Mouse (Mus musculus) intestine, postnatal 0 days (tissue): Measurements from ENCODE around the gene Vangl1. TPM values are rescaled to one million over a fixed set of nuclear protein-coding genes. Genes with fewer than 3 reads are reported as not detected.
A peak's percentile ranks its signal among the peaks of the same experiment; 100 is the strongest.

ENCODE experiments used
- ATAC-seq: fragments of 200-750 bp; cut with Nextera tagmentation; 2 replicates; pipeline ENCODE4 v1.8.0; 2017; ENCODE audit warnings: mild to moderate bottlenecking, moderate TSS enrichment, moderate library complexity
- H3K27ac ChIP-seq: fragments of 300-500 bp; sonication (generic); 2 replicates; pipeline ENCODE4 v1.5.1; 2014; ENCODE audit warnings: mild to moderate bottlenecking, low read depth, low read length, moderate library complexity
- H3K27me3 ChIP-seq: fragments of 300-500 bp; sonication (generic); replicated peaks from 2 replicates; pipeline ENCODE4 v1.6.1; 2014; ENCODE audit warnings: low read length, mixed read lengths; ENCODE audit not compliant: control insufficient read depth, insufficient read depth
- H3K36me3 ChIP-seq: fragments of 300-500 bp; sonication (generic); 2 replicates; pipeline ENCODE4 v1.6.1; 2014; ENCODE audit warnings: mild to moderate bottlenecking, moderate library complexity; ENCODE audit not compliant: control insufficient read depth, insufficient read depth
- H3K4me1 ChIP-seq: fragments of 300-500 bp; sonication (generic); replicated peaks from 2 replicates; pipeline ENCODE4 v1.6.1; 2014; ENCODE audit warnings: antibody characterized with exemption, low read length, mixed read lengths; ENCODE audit not compliant: control insufficient read depth, insufficient read depth
- H3K4me2 ChIP-seq: fragments of 300-500 bp; sonication (generic); replicated peaks from 2 replicates; pipeline ENCODE4 v1.6.1; 2014; ENCODE audit warnings: low read depth, mild to moderate bottlenecking, moderate library complexity
- H3K4me3 ChIP-seq: fragments of 300-500 bp; sonication (generic); 2 replicates; pipeline ENCODE4 v1.5.1; 2014; ENCODE audit warnings: low read depth, low read length
- H3K9ac ChIP-seq: fragments of 300-500 bp; sonication (generic); 2 replicates; pipeline ENCODE4 v1.6.1; 2014; ENCODE audit warnings: mild to moderate bottlenecking, low read depth, low read length
- H3K9me3 ChIP-seq: fragments of 300-500 bp; sonication (generic); 2 replicates; pipeline ENCODE4 v1.6.1; 2016; ENCODE audit warnings: mixed run types; ENCODE audit not compliant: control insufficient read depth
- CTCF ChIP-seq: sonication (generic); IDR thresholded peaks from 2 replicates; pipeline ENCODE4 v1.5.1; 2016; ENCODE audit warnings: low read depth, mild to moderate bottlenecking, control low read depth, antibody characterized with exemption, moderate library complexity
- WGBS: fragments of 180-500 bp; shearing (Covaris S2); extraction: QIAGEN DNeasy Blood & Tissue Kit; methylation state at CpG from one replicate; pipeline ENCODE4 v1.1.7; 2014; 5-methylcytosine and 5-hydroxymethylcytosine counted together
- polyA plus RNA-seq: library from polyadenylated mRNA; unstranded; fragments of >200 nt; fragmentation: Nextera tagmentation; extraction: Ambion mirVana; gene quantifications from 2 replicates; pipeline ENCODE4 v1.2.1, GENCODE M21; 2015

The Vangl1 gene
- polyA plus RNA-seq, 1 experiment from 2014 or later: 7.2 TPM

GRCm38 (mm10) chr3:102242854-102243253, 38.4 kb upstream of the Vangl1 start:
- no peaks in the 10 kb centered on the region for H3K36me3 ChIP-seq
- H3K9ac ChIP-seq: no peak overlapping the region
- no peaks in the 10 kb centered on the region for H3K27me3 ChIP-seq
- peak; percentile 73 for TF ChIP-seq CTCF
- WGBS: 49% methylated on average over 5 of the region's 5 CpGs
- no peaks in the 10 kb centered on the region for H3K4me1 ChIP-seq
- ATAC-seq: no peak; the same call in 1 of the 2 replicates
- no peak overlapping the region for H3K4me2 ChIP-seq
- H3K4me3 ChIP-seq: no peak overlapping the region
- H3K27ac ChIP-seq: no peak overlapping the region
- 0 out of 2 replicates have a peak, but pooled peaks cover 4% of the 10 kb centered on the region for H3K9me3 ChIP-seq

DNA sequence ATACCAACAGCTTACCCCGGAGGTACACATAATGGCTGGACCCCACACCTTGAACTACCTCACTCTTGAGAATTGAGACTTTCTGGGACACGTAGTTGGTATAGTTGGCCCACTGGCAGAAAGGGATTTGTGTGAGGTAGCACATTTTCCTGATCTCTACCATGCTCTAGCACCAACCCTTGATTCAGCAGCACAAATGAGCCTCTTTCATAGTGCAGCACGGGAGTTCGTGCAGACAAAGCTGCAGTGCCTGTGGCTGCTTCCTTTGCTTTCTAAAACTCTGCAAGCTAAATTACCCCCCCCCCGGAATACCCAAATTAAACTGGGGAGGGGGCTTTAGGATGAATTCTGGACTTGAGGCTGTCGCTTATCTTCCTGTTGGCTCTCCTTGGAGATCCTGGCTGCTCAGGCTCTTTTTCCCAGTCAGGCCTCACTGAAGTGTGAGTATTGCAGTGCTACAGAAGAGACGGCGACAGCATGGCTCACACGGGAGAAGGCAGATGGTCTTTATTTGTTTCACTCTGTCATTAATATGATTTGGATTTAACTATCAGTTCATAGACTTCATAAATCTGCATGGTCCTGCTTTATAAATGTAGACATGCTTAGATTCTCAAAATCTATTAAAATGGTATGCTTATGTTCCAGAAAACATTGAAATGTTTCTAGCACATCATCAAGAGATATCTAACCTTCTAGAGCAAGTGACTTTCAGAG, 27.1 kb upstream of the Vangl1 start:
- WGBS: 87% methylated on average over 9 of the region's 9 CpGs
- ATAC-seq: no peak
- H3K9ac ChIP-seq: no peak overlapping the region
- 0 out of 2 replicates have a peak, but pooled peaks cover 4% of the 10 kb centered on the region for H3K9me3 ChIP-seq
- no peak for TF ChIP-seq CTCF
- H3K27ac ChIP-seq: no peak overlapping the region
- no peak overlapping the region for H3K4me3 ChIP-seq
- no peak overlapping the region for H3K4me2 ChIP-seq
- H3K27me3 ChIP-seq: no peaks in the 10 kb centered on the region
- no peaks in the 10 kb centered on the region for H3K4me1 ChIP-seq
- H3K36me3 ChIP-seq: no peaks in the 10 kb centered on the region

GRCm38 (mm10) chr3:102222756-102223155, 18.3 kb upstream of the Vangl1 start:
- Histone ChIP-seq H3K4me2 (no peak overlapping the region), H3K4me3 (no peak overlapping the region), H3K4me1 (no peaks in the 10 kb centered on the region), H3K9ac (no peak overlapping the region), H3K27me3 (no peaks in the 10 kb centered on the region), H3K27ac (no peak overlapping the region), H3K36me3 (no peaks in the 10 kb centered on the region), H3K9me3 (no peaks in the 10 kb centered on the region)
- 85% methylated on average over 8 of the region's 8 CpGs for WGBS
- no peak for ATAC-seq
- no peak for TF ChIP-seq CTCF

DNA sequence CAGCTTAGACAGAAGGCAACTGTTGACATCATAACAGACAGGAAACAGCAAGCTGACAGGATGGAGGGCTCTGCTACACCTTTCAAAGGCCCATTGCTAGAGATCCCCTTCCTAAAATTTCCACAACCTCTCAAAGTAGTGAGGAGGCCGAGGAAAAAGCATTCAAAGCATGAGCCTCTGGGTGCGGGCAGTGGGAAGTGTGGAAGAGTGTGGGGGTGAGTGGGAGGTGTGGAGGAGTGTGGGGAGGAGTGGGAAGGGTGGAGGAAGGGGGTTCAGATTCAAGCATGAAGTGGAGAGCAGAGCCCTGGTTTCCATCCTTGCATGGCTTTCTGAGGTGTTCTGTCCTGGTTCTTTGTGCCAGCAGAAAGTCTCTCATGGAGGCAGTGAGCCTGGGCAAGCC, 13.8 kb upstream of the Vangl1 start:
- Histone ChIP-seq H3K36me3 (no peaks in the 10 kb centered on the region), H3K27me3 (no peaks in the 10 kb centered on the region), H3K4me2 (no peak overlapping the region), H3K4me3 (no peak overlapping the region), H3K27ac (no peak overlapping the region), H3K9ac (no peak overlapping the region), H3K9me3 (no peaks in the 10 kb centered on the region), H3K4me1 (no peaks in the 10 kb centered on the region)
- no peak for TF ChIP-seq CTCF
- 80% methylated on average over 2 of the region's 2 CpGs for WGBS
- no peak for ATAC-seq

DNA sequence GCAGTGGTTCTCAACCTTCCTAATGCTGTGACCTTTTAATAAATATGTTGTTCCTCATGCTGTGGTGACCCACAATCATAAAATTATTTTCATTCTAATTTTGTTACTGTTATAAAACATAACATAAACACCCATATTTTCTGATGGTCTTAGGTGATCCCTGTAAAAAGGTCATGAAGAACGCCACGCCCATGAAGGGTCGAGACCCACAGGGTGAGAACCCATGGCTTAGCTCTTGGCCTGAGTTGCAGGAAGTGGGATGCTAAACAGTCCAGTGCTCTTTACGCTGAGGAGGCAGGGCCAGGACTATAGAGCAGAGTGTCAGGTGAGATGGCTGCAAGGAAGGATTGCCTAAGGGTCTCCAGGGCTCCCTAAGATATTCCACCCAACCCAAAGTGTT, 10.2 kb upstream of the Vangl1 start:
- H3K27me3 ChIP-seq: no peaks in the 10 kb centered on the region
- no peak for TF ChIP-seq CTCF
- 74% methylated on average over 4 of the region's 4 CpGs for WGBS
- H3K4me3 ChIP-seq: no peak overlapping the region
- ATAC-seq: no peak
- no peak overlapping the region for H3K27ac ChIP-seq
- no peak overlapping the region for H3K9ac ChIP-seq
- H3K4me1 ChIP-seq: no peaks in the 10 kb centered on the region
- H3K36me3 ChIP-seq: no peaks in the 10 kb centered on the region
- no peaks in the 10 kb centered on the region for H3K9me3 ChIP-seq
- no peak overlapping the region for H3K4me2 ChIP-seq

- 37% methylated on average over 4 of the region's 4 CpGs for WGBS
- Histone ChIP-seq H3K4me1 (no peaks in the 10 kb centered on the region), H3K4me3 (no peak overlapping the region), H3K4me2 (no peak overlapping the region), H3K9me3 (no peaks in the 10 kb centered on the region), H3K36me3 (no peaks in the 10 kb centered on the region), H3K27ac (no peak overlapping the region), H3K9ac (no peak overlapping the region), H3K27me3 (no peaks in the 10 kb centered on the region)
- peak; percentile 33; the same call in 1 of the 2 replicates for ATAC-seq
- TF ChIP-seq CTCF: no peak
Observed at GRCm38 (mm10) chr3:102214299-102214698, 9.8 kb upstream of the Vangl1 start.
